ENCODE assay signal across 24 mouse cellular contexts in genomic region chr4:154414885-154415284, GRCm38 (mm10).
DNase-seq lines count a peak whose midpoint lies in the region; ATAC-seq and TF ChIP-seq lines count a peak whose summit lies in the region.
"Had no signal": no experiment of that assay in that cellular context is flagged by ENCODE, and none has a peak within 500 bp of the region (broad histone marks: within the 10 kb centered on the region; RNA-seq: fewer than 3 reads in every experiment).

No protein-coding gene starts in this region.

- peaks cover 5% of the 10 kb centered on the region; the same call in 1 of the 2 replicates for H3K9me3 ChIP-seq in heart, embryonic 12.5 days (replicated peaks)
- H3K9me3 ChIP-seq in midbrain, embryonic 11.5 days (ENCODE audit: control insufficient read depth, low read length): no peaks in the 10 kb centered on the region
- no peaks in the 10 kb centered on the region for H3K9me3 ChIP-seq in midbrain, embryonic 14.5 days (ENCODE audit: control insufficient read depth, low read length)
- no peaks in the 10 kb centered on the region for H3K9me3 ChIP-seq in intestine, postnatal 0 days (ENCODE audit: control insufficient read depth)
- no peaks in the 10 kb centered on the region for H3K9me3 ChIP-seq in hindbrain, embryonic 12.5 days (replicated peaks)
- H3K9me3 ChIP-seq: forebrain, embryonic 15.5 days; hindbrain, embryonic 15.5 days; liver, embryonic 12.5 days had no signal

- no peak for DNase-seq in heart, postnatal 14 days
- DNase-seq in midbrain, embryonic 11.5 days (ENCODE audit: low spot score, missing footprints): peak; percentile 84
- no peak for DNase-seq in midbrain, embryonic 14.5 days
- no peak for DNase-seq in thymus, adult 18-20 months
- DNase-seq: adrenal gland, postnatal 36 days; B cell, adult 2 months; cerebellum, adult 9-10 months; gastrocnemius, adult 2 months; kidney, adult 11 months; kidney, postnatal 36 days; lung, adult 18-20 months; lung, postnatal 14 days; spleen, adult 18-20 months had no signal

- H3K4me1 ChIP-seq in heart, embryonic 12.5 days (replicated peaks): peaks cover 57% of the 10 kb centered on the region
- H3K4me1 ChIP-seq in midbrain, embryonic 11.5 days (ENCODE audit: control insufficient read depth, insufficient read depth, low read length): peaks cover 8% of the 10 kb centered on the region; the same call in 1 of the 2 replicates
- 0 out of 2 replicates have a peak, but pooled peaks cover under 1% of the 10 kb centered on the region for H3K4me1 ChIP-seq in midbrain, embryonic 14.5 days (ENCODE audit: control insufficient read depth, insufficient read depth, low read length)
- H3K4me1 ChIP-seq in intestine, postnatal 0 days (replicated peaks; ENCODE audit: control insufficient read depth, insufficient read depth, low read length): peaks cover 2% of the 10 kb centered on the region
- H3K4me1 ChIP-seq in small intestine, adult 2 months (ENCODE audit: control insufficient read depth, insufficient read depth, insufficient read length, low read length): peaks cover 44% of the 10 kb centered on the region
- H3K4me1 ChIP-seq in hindbrain, embryonic 12.5 days: peaks cover 40% of the 10 kb centered on the region

- H3K27me3 ChIP-seq in heart, embryonic 12.5 days (replicated peaks): peaks cover 51% of the 10 kb centered on the region
- H3K27me3 ChIP-seq in midbrain, embryonic 11.5 days (ENCODE audit: control insufficient read depth, insufficient read depth, low read length): 0 out of 2 replicates have a peak, but pooled peaks cover 2% of the 10 kb centered on the region
- H3K27me3 ChIP-seq in midbrain, embryonic 14.5 days (ENCODE audit: control insufficient read depth, insufficient read depth, low read length): no peaks in the 10 kb centered on the region
- H3K27me3 ChIP-seq in intestine, postnatal 0 days (replicated peaks; ENCODE audit: control insufficient read depth, insufficient read depth, low read length): no peaks in the 10 kb centered on the region
- no peaks in the 10 kb centered on the region for H3K27me3 ChIP-seq in small intestine, adult 2 months (ENCODE audit: control insufficient read depth, insufficient read depth, low read length)
- H3K27me3 ChIP-seq in hindbrain, embryonic 12.5 days: peaks cover 28% of the 10 kb centered on the region; the same call in 1 of the 2 replicates
- H3K27me3 ChIP-seq: CH12.LX; forebrain, embryonic 15.5 days; liver, embryonic 12.5 days had no signal

- no peak for ATAC-seq in heart, embryonic 12.5 days (ENCODE audit: insufficient number of reproducible peaks, low FRiP score)
- ATAC-seq in midbrain, embryonic 11.5 days (ENCODE audit: low FRiP score): no peak
- no peak for ATAC-seq in midbrain, embryonic 14.5 days (ENCODE audit: low FRiP score, low TSS enrichment)
- peak; percentile 4; the same call in 1 of the 2 replicates for ATAC-seq in intestine, postnatal 0 days
- ATAC-seq in hindbrain, embryonic 12.5 days (ENCODE audit: low FRiP score): no peak
- ATAC-seq: forebrain, embryonic 15.5 days; liver, embryonic 12.5 days; Patski had no signal

- no peak overlapping the region for H3K27ac ChIP-seq in heart, embryonic 12.5 days (ENCODE audit: poor library complexity, severe bottlenecking)
- H3K27ac ChIP-seq in midbrain, embryonic 11.5 days (ENCODE audit: low read depth, low read length): no peak overlapping the region
- H3K27ac ChIP-seq in midbrain, embryonic 14.5 days (replicated peaks; ENCODE audit: low read depth, low read length): no peak overlapping the region
- peak overlapping the region; percentile 73 for H3K27ac ChIP-seq in intestine, postnatal 0 days (ENCODE audit: low read depth, low read length)
- H3K27ac ChIP-seq in small intestine, adult 2 months (ENCODE audit: insufficient read depth, low read depth, low read length): peak overlapping the region; percentile 37; the same call in 1 of the 2 replicates
- H3K27ac ChIP-seq in hindbrain, embryonic 12.5 days: no peak overlapping the region
- H3K27ac ChIP-seq: forebrain, embryonic 15.5 days; gastrocnemius, adult 2 months; hindbrain, embryonic 15.5 days; liver, embryonic 12.5 days; midbrain, embryonic 12.5 days had no signal

- TF ChIP-seq CTCF in intestine, postnatal 0 days (IDR thresholded peaks at IDR 0.05; ENCODE audit: low read depth): no peak
- no peak for TF ChIP-seq CTCF in small intestine, adult 2 months (IDR thresholded peaks at IDR 0.05; ENCODE audit: extremely low read depth, insufficient read length, insufficient replicate concordance, low read depth, low read length)

- TF ChIP-seq POLR2A in small intestine, adult 2 months (IDR thresholded peaks at IDR 0.05; ENCODE audit: low read depth, low read length): no peak

- WGBS in heart, embryonic 12.5 days: 57% methylated on average over 4 of the region's 4 CpGs
- WGBS in midbrain, embryonic 11.5 days: 63% methylated on average over 4 of the region's 4 CpGs
- 60% methylated on average over 4 of the region's 4 CpGs for WGBS in midbrain, embryonic 14.5 days
- 19% methylated on average over 4 of the region's 4 CpGs for WGBS in intestine, postnatal 0 days
- 34% methylated on average over 4 of the region's 4 CpGs for WGBS in small intestine, adult 2 months
- 40% methylated on average over 4 of the region's 4 CpGs for WGBS in hindbrain, embryonic 12.5 days

- no peaks in the 10 kb centered on the region for H3K36me3 ChIP-seq in heart, embryonic 12.5 days
- no peaks in the 10 kb centered on the region for H3K36me3 ChIP-seq in midbrain, embryonic 11.5 days (ENCODE audit: control insufficient read depth, insufficient read depth, low read length)
- no peaks in the 10 kb centered on the region for H3K36me3 ChIP-seq in midbrain, embryonic 14.5 days (ENCODE audit: control insufficient read depth, insufficient read depth, low read length)
- H3K36me3 ChIP-seq in intestine, postnatal 0 days (ENCODE audit: control insufficient read depth, insufficient read depth): no peaks in the 10 kb centered on the region
- no peaks in the 10 kb centered on the region for H3K36me3 ChIP-seq in small intestine, adult 2 months (ENCODE audit: control insufficient read depth, insufficient read depth, low read length)
- H3K36me3 ChIP-seq in hindbrain, embryonic 12.5 days: no peaks in the 10 kb centered on the region
- H3K36me3 ChIP-seq: forebrain, embryonic 15.5 days; G1E; hindbrain, embryonic 15.5 days; liver, embryonic 12.5 days; midbrain, embryonic 12.5 days had no signal

- no peak overlapping the region for H3K4me2 ChIP-seq in heart, embryonic 12.5 days
- no peak overlapping the region for H3K4me2 ChIP-seq in midbrain, embryonic 11.5 days
- no peak overlapping the region for H3K4me2 ChIP-seq in midbrain, embryonic 14.5 days (ENCODE audit: low read length)
- no peak overlapping the region for H3K4me2 ChIP-seq in intestine, postnatal 0 days (replicated peaks; ENCODE audit: low read depth)
- no peak overlapping the region for H3K4me2 ChIP-seq in hindbrain, embryonic 12.5 days (replicated peaks)
- H3K4me2 ChIP-seq: forebrain, embryonic 15.5 days; hindbrain, embryonic 15.5 days; liver, embryonic 12.5 days; midbrain, embryonic 12.5 days had no signal

- H3K9ac ChIP-seq in heart, embryonic 12.5 days: 0 out of 2 replicates have a peak overlapping the region, but pooled peaks have one; percentile 28
- H3K9ac ChIP-seq in midbrain, embryonic 11.5 days (ENCODE audit: low read length): no peak overlapping the region
- no peak overlapping the region for H3K9ac ChIP-seq in midbrain, embryonic 14.5 days (replicated peaks; ENCODE audit: low read length)
- no peak overlapping the region for H3K9ac ChIP-seq in intestine, postnatal 0 days (ENCODE audit: low read depth, low read length)
- no peak overlapping the region; the same call in 1 of the 2 replicates for H3K9ac ChIP-seq in hindbrain, embryonic 12.5 days
- H3K9ac ChIP-seq: forebrain, embryonic 15.5 days; hindbrain, embryonic 15.5 days; liver, embryonic 12.5 days; midbrain, embryonic 12.5 days had no signal

- H3K4me3 ChIP-seq in heart, embryonic 12.5 days: no peak overlapping the region
- no peak overlapping the region for H3K4me3 ChIP-seq in midbrain, embryonic 11.5 days (ENCODE audit: low read depth, low read length)
- no peak overlapping the region for H3K4me3 ChIP-seq in midbrain, embryonic 14.5 days (replicated peaks; ENCODE audit: low read depth, low read length)
- H3K4me3 ChIP-seq in intestine, postnatal 0 days (ENCODE audit: low read depth, low read length): no peak overlapping the region
- H3K4me3 ChIP-seq in small intestine, adult 2 months (ENCODE audit: low read depth, low read length): no peak overlapping the region
- H3K4me3 ChIP-seq in hindbrain, embryonic 12.5 days: no peak overlapping the region
- H3K4me3 ChIP-seq: forebrain, embryonic 15.5 days; gastrocnemius, adult 2 months; hindbrain, embryonic 15.5 days; liver, embryonic 12.5 days; midbrain, embryonic 12.5 days had no signal

- intact Hi-C loops in heart, postnatal 14 days (cut with DNase I): no loop called here

Comparison
In these comparisons a context has a peak if more than half of its experiments do, and no peak if none do; other contexts are left out.
1. H3K27ac ChIP-seq: peak in intestine, postnatal 0 days (single experiment) and small intestine, adult 2 months (single experiment); none in heart, embryonic 12.5 days (single experiment), midbrain, embryonic 11.5 days (single experiment), midbrain, embryonic 14.5 days (single experiment) and hindbrain, embryonic 12.5 days (single experiment).